Mouse (Mus musculus) forebrain, embryonic 12.5 days (tissue): ENCODE results near the gene Foxd1. TPM values are rescaled to one million over a fixed set of nuclear protein-coding genes. Genes with fewer than 3 reads are reported as not detected.

Experiments
- ATAC-seq: fragments of 200-750 bp; cut with Nextera tagmentation; 2 replicates; pipeline ENCODE4 v1.8.0; 2017; ENCODE audit warnings: moderate TSS enrichment; ENCODE audit not compliant: low FRiP score
- H3K27ac ChIP-seq: fragments of 300-500 bp; sonication (generic); 2 replicates; pipeline ENCODE4 v1.5.1; 2016; ENCODE audit warnings: mild to moderate bottlenecking
- H3K27me3 ChIP-seq: fragments of 300-500 bp; sonication (generic); 2 replicates; pipeline ENCODE4 v1.6.1; 2016; ENCODE audit warnings: mild to moderate bottlenecking
- H3K36me3 ChIP-seq: fragments of 300-500 bp; sonication (generic); replicated peaks from 2 replicates; pipeline ENCODE4 v1.6.1; 2016; ENCODE audit warnings: mild to moderate bottlenecking
- H3K4me1 ChIP-seq: fragments of 300-500 bp; sonication (generic); 2 replicates; pipeline ENCODE4 v1.6.1; 2016
- H3K4me2 ChIP-seq: fragments of 300-500 bp; sonication (generic); 2 replicates; pipeline ENCODE4 v1.6.1; 2016; ENCODE audit warnings: mild to moderate bottlenecking, moderate library complexity
- H3K4me3 ChIP-seq: fragments of 300-500 bp; sonication (generic); replicated peaks from 2 replicates; pipeline ENCODE4 v1.5.1; 2016; ENCODE audit warnings: mild to moderate bottlenecking
- H3K9ac ChIP-seq: fragments of 300-500 bp; sonication (generic); 2 replicates; pipeline ENCODE4 v1.6.1; 2016; ENCODE audit warnings: mild to moderate bottlenecking
- H3K9me3 ChIP-seq: fragments of 300-500 bp; sonication (generic); 2 replicates; pipeline ENCODE4 v1.6.1; 2016
- WGBS: fragments of 180-500 bp; shearing (Covaris S2); methylation state at CpG from one replicate; pipeline ENCODE4 v1.1.7; 2016; 5-methylcytosine and 5-hydroxymethylcytosine counted together
- polyA plus RNA-seq: library from polyadenylated mRNA; unstranded; fragments of >200 nt; fragmentation: Nextera tagmentation; extraction: Ambion mirVana; gene quantifications from 2 replicates; pipeline ENCODE4 v1.2.1, GENCODE M21; 2016

Gene Foxd1
- polyA plus RNA-seq, 1 experiment from 2014 or later: 4.2 TPM

GRCm38 (mm10) chr13:98393356-98394070 is 39.5 kb downstream of the Foxd1 start:
- Histone ChIP-seq H3K9ac (no peak overlapping the region), H3K4me2 (no peak overlapping the region), H3K27me3 (peaks cover 62% of the 10 kb centered on the region), H3K27ac (no peak overlapping the region), H3K4me1 (peaks cover 17% of the 10 kb centered on the region), H3K9me3 (no peaks in the 10 kb centered on the region), H3K4me3 (no peak overlapping the region), H3K36me3 (no peaks in the 10 kb centered on the region)
- WGBS: 40% methylated on average over 10 of the region's 10 CpGs
- ATAC-seq: no peak

Other genes starting within 250 kb of the Foxd1 start
- 5.0 and 5.8 TPM in 2 replicates for gene Arhgef28, start 147.8 kb upstream of the Foxd1 start, polyA plus RNA-seq
- 37.6 and 40.1 TPM in 2 replicates for gene Utp15, start 91.2 kb upstream of the Foxd1 start, polyA plus RNA-seq
- gene Ankra2, start 91.2 kb upstream of the Foxd1 start, polyA plus RNA-seq: 36.2 and 38.6 TPM in 2 replicates
- not detected in 2 replicates for gene Gm21976, start 74.4 kb upstream of the Foxd1 start, polyA plus RNA-seq
- gene Btf3, start 37.2 kb upstream of the Foxd1 start, polyA plus RNA-seq: 693 and 699 TPM in 2 replicates
- 0.93 and 1.4 TPM in 2 replicates for gene Gm10320, start 137.8 kb downstream of the Foxd1 start, polyA plus RNA-seq